Mouse (Mus musculus): Measurements from ENCODE around the gene Cir1.

GRCm38 (mm10) chr2:73306006-73306405 is 6.5 kb downstream of the Cir1 start:
- no peak for TF ChIP-seq GATA1 (IDR thresholded peaks at IDR 0.05; ENCODE audit: low read length)
- no peak for TF ChIP-seq TAL1 (IDR thresholded peaks at IDR 0.05; ENCODE audit: low read length)

Measured in erythroblast, embryonic 14.5 days (primary cell).